Mouse (Mus musculus) adrenal gland, adult 18-20 months (tissue): ENCODE measurements around the gene Tubb2b. TPM values are rescaled to one million over a fixed set of nuclear protein-coding genes. Genes with fewer than 3 reads are reported as not detected.

Experiments used
- total RNA-seq, 2 experiments: library from RNA; stranded (reverse); gene quantifications; 1 replicate in 1 of 2; 2 replicates in 1 of 2; pipeline ENCODE4 v1.2.3; 2021

Gene Tubb2b
- total RNA-seq, 2 experiments from 2014 or later: 1.0 to 2.9 TPM

Other genes with a start within 250 kb of the Tubb2b start
- gene Serpinb6c, start 224.8 kb downstream of the Tubb2b start, total RNA-seq: under 1 TPM; 0.45 to 0.60 TPM
- gene Nqo2, start 165.8 kb downstream of the Tubb2b start, total RNA-seq: 10 to 100 TPM; 28.6 to 51.8 TPM
- 10 to 100 TPM; 23.6 to 31.1 TPM for gene Ripk1, start 128.1 kb downstream of the Tubb2b start, total RNA-seq
- gene Serpinb6a, start 127.7 kb downstream of the Tubb2b start, total RNA-seq: 100 to 1,000 TPM; 279 to 624 TPM
- gene Bphl, start 92.9 kb downstream of the Tubb2b start, total RNA-seq: 10 to 100 TPM; 81.0 to 98.3 TPM
- 10 to 100 TPM; 35.1 to 85.9 TPM for gene Tubb2a, start 52.5 kb downstream of the Tubb2b start, total RNA-seq
- 10 to 100 TPM; 30.3 to 35.0 TPM for gene Psmg4, start 32.5 kb upstream of the Tubb2b start, total RNA-seq
- 10 to 100 TPM in 1 of 2 experiments, 1 to 10 TPM in 1; 7.1 to 10.3 TPM for gene Slc22a23, start 214.7 kb upstream of the Tubb2b start, total RNA-seq